10 mouse cellular contexts compared by ENCODE assay signal in genomic region chr1:182494285-182495145, GRCm38 (mm10). TPM values are rescaled to one million over a fixed set of nuclear protein-coding genes. Genes with fewer than 3 reads are reported as not detected.
DNase-seq lines count a peak whose midpoint lies in the region; ATAC-seq and TF ChIP-seq lines count a peak whose summit lies in the region.
"Had no signal": no experiment of that assay in that cellular context is flagged by ENCODE, and none has a peak within 500 bp of the region (broad histone marks: within the 10 kb centered on the region; RNA-seq: fewer than 3 reads in every experiment).

No protein-coding gene starts in this region.

- CTCF ChIA-PET in Patski (lab: Charles Lee), result no interaction called here

- no peak overlapping the region for H3K4me3 ChIP-seq in hindbrain, embryonic 13.5 days
- no peak overlapping the region for H3K4me3 ChIP-seq in hindbrain, postnatal 0 days (ENCODE audit: low read length)
- no peak overlapping the region for H3K4me3 ChIP-seq in limb, embryonic 15.5 days
- H3K4me3 ChIP-seq in left cerebral cortex, adult 2 months, result no peak overlapping the region

- no peak for ATAC-seq in hindbrain, embryonic 13.5 days (ENCODE audit: low FRiP score)
- no peak for ATAC-seq in hindbrain, postnatal 0 days
- ATAC-seq in Patski, result peak; percentile 28
- no peak for ATAC-seq in limb, embryonic 15.5 days (ENCODE audit: insufficient number of reproducible peaks, low FRiP score, low TSS enrichment, low read depth)

- intact Hi-C loops in left cerebral cortex, adult 2 months (cut with DNase I), result no loop called here

- H3K27me3 ChIP-seq in hindbrain, embryonic 13.5 days, result no peaks in the 10 kb centered on the region
- H3K27me3 ChIP-seq in hindbrain, postnatal 0 days (ENCODE audit: insufficient read depth, low read length), result no peaks in the 10 kb centered on the region
- no peaks in the 10 kb centered on the region for H3K27me3 ChIP-seq in Patski
- no peaks in the 10 kb centered on the region for H3K27me3 ChIP-seq in limb, embryonic 15.5 days
- H3K27me3 ChIP-seq: CH12.LX had no signal

- H3K4me2 ChIP-seq in hindbrain, embryonic 13.5 days, result no peak overlapping the region
- no peak overlapping the region for H3K4me2 ChIP-seq in hindbrain, postnatal 0 days (ENCODE audit: low read depth, low read length)
- H3K4me2 ChIP-seq in limb, embryonic 15.5 days, result no peak overlapping the region

- peaks cover 18% of the 10 kb centered on the region for H3K36me3 ChIP-seq in hindbrain, embryonic 13.5 days
- H3K36me3 ChIP-seq in hindbrain, postnatal 0 days (ENCODE audit: insufficient read depth, low read length), result no peaks in the 10 kb centered on the region; the same call in 1 of the 2 replicates
- H3K36me3 ChIP-seq in limb, embryonic 15.5 days, result peaks cover 31% of the 10 kb centered on the region

- H3K9ac ChIP-seq in hindbrain, embryonic 13.5 days, result no peak overlapping the region
- no peak overlapping the region for H3K9ac ChIP-seq in hindbrain, postnatal 0 days (replicated peaks; ENCODE audit: low read length)
- H3K9ac ChIP-seq in limb, embryonic 15.5 days, result no peak overlapping the region

- no peak for TF ChIP-seq CTCF in hindbrain, postnatal 0 days (IDR thresholded peaks at IDR 0.05; ENCODE audit: low read depth)
- no peak for TF ChIP-seq CTCF in Patski (IDR thresholded peaks at IDR 0.05)
- no peak for TF ChIP-seq CTCF in left cerebral cortex, adult 2 months (IDR thresholded peaks at IDR 0.05)

- POLR2A ChIA-PET in Patski (lab: Charles Lee), result interaction anchor here (0.6 to 1.6 kb wide), 2 partner anchors 9 to 22 kb away, joined by 3 to 11 read pairs; no protein-coding TSS in a partner anchor

- DNase-seq in hindbrain, postnatal 0 days (ENCODE audit: low spot score), result no peak
- no peak for DNase-seq in Patski (ENCODE audit: low read depth, low spot score)
- DNase-seq in kidney, adult 11 months, result peak; percentile 71
- no peak for DNase-seq in left cerebral cortex, adult 2 months (ENCODE audit: extremely low spot score in 1 of 2, low spot score in 2 of 2)
- no peak for DNase-seq in right cerebral cortex, adult 2 months (ENCODE audit: low spot score in 2 of 2)
- DNase-seq: cerebellum, postnatal 36 days; retina, postnatal 1 day had no signal

- in situ Hi-C loops in Patski (cut with MboI; ENCODE audit: low pct_unique_long_range_greater_than_20kb), result loop anchor here (5.0 kb wide), 1 partner anchor 43 kb away; no protein-coding TSS in a partner anchor

- no peaks in the 10 kb centered on the region for H3K9me3 ChIP-seq in hindbrain, embryonic 13.5 days
- H3K9me3 ChIP-seq in hindbrain, postnatal 0 days (ENCODE audit: low read length), result no peaks in the 10 kb centered on the region
- no peaks in the 10 kb centered on the region for H3K9me3 ChIP-seq in limb, embryonic 15.5 days

- peak overlapping the region; percentile 13; the same call in 1 of the 2 replicates for H3K27ac ChIP-seq in hindbrain, embryonic 13.5 days
- H3K27ac ChIP-seq in hindbrain, postnatal 0 days, result no peak overlapping the region
- peak overlapping the region; percentile 17; the same call in 1 of the 2 replicates for H3K27ac ChIP-seq in limb, embryonic 15.5 days
- H3K27ac ChIP-seq in left cerebral cortex, adult 2 months, result no peak overlapping the region

- H3K4me1 ChIP-seq in hindbrain, embryonic 13.5 days (replicated peaks), result peaks cover 23% of the 10 kb centered on the region
- no peaks in the 10 kb centered on the region; the same call in 1 of the 2 replicates for H3K4me1 ChIP-seq in hindbrain, postnatal 0 days (ENCODE audit: insufficient read depth, low read length)
- H3K4me1 ChIP-seq in limb, embryonic 15.5 days, result peaks cover 52% of the 10 kb centered on the region

- 80% methylated on average over 17 of the region's 17 CpGs for WGBS in hindbrain, embryonic 13.5 days
- WGBS in hindbrain, postnatal 0 days, result 63% methylated on average over 17 of the region's 17 CpGs
- 67% methylated on average over 17 of the region's 17 CpGs for WGBS in limb, embryonic 15.5 days

RNA-seq across cellular contexts. Expression of gene Capn2, which starts 22.9 kb away (rescaled TPM):
- 85.0 and 85.8 TPM in 2 replicates for polyA plus RNA-seq in hindbrain, embryonic 13.5 days (2015; fragmentation: Nextera tagmentation; extraction: Ambion mirVana)
- total RNA-seq in hindbrain, postnatal 0 days (2014; rRNA removed), result 79.7 and 87.2 TPM in 2 replicates
- polyA plus RNA-seq in hindbrain, postnatal 0 days (2015; fragmentation: Nextera tagmentation; extraction: Ambion mirVana), result 82.2 and 83.7 TPM in 2 replicates
- 281 TPM for polyA plus RNA-seq in Patski (2021)
- polyA plus RNA-seq in limb, embryonic 15.5 days (2015; fragmentation: Nextera tagmentation; extraction: Ambion mirVana), result 150 and 151 TPM in 2 replicates
- total RNA-seq in left cerebral cortex, adult 2 months (2021), result 10 to 100 TPM; 61.2 to 63.7 TPM

Comparison
In these comparisons a context has a peak if more than half of its experiments do, and no peak if none do; other contexts are left out.
1. H3K27ac ChIP-seq: peak in hindbrain, embryonic 13.5 days (single experiment) and limb, embryonic 15.5 days (single experiment); none in hindbrain, postnatal 0 days (single experiment) and left cerebral cortex, adult 2 months (single experiment).